In the genomic region with DNA sequence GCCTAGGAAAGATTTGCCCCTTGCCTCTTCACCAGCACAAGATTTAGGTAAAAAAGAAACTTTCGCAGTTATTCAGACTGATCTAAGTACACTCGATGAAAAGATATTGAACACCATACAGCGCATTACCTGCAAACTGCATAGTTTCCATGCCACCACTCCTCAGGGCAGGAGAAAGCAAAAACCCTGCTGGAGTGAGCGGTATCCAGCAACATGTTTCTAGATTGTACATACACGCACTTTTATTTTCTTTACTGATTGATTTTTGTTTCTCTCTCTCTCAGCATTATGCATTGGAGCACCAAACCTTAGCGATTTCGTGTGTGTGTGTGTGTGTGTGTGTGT, we compare ENCODE assay signal across 8 mouse cellular contexts. TPM values are rescaled to one million over a fixed set of nuclear protein-coding genes. Genes with fewer than 3 reads are reported as not detected.
DNase-seq lines count a peak whose midpoint lies in the region; ATAC-seq and TF ChIP-seq lines count a peak whose summit lies in the region.

No protein-coding gene starts in this region.

- H3K4me2 ChIP-seq in heart, embryonic 12.5 days, result peak overlapping the region; percentile 98

- no peak for TF ChIP-seq EP300 in MEL (IDR thresholded peaks at IDR 0.05; ENCODE audit: low read depth in 1 of 2, low read length in 2 of 2)

- no peaks in the 10 kb centered on the region for H3K27me3 ChIP-seq in heart, embryonic 12.5 days (replicated peaks)
- H3K27me3 ChIP-seq in MEL (ENCODE audit: control insufficient read depth in 1 of 2, insufficient read depth in 2 of 2, low read length in 2 of 2), result no peaks in the 10 kb centered on the region
- H3K27me3 ChIP-seq in hindbrain, embryonic 10.5 days (ENCODE audit: insufficient read depth, poor library complexity, severe bottlenecking), result peaks cover 10% of the 10 kb centered on the region

- H3K4me1 ChIP-seq in heart, embryonic 12.5 days (replicated peaks), result peaks cover 34% of the 10 kb centered on the region
- peaks cover 0 to 4% of the 10 kb centered on the region in 2 experiments; a peak in 2 of 4 replicates for H3K4me1 ChIP-seq in MEL (ENCODE audit: control insufficient read depth in 1 of 2, insufficient read depth in 2 of 2, low read length in 2 of 2)
- peaks cover 39% of the 10 kb centered on the region for H3K4me1 ChIP-seq in hindbrain, embryonic 10.5 days (replicated peaks)

- no peaks in the 10 kb centered on the region for H3K9me3 ChIP-seq in heart, embryonic 12.5 days (replicated peaks)
- H3K9me3 ChIP-seq in MEL (replicated peaks; ENCODE audit: insufficient read depth, low read length), result no peaks in the 10 kb centered on the region
- H3K9me3 ChIP-seq in hindbrain, embryonic 10.5 days, result no peaks in the 10 kb centered on the region

- TF ChIP-seq POLR2A in MEL (IDR thresholded peaks at IDR 0.05; ENCODE audit: control insufficient read depth in 1 of 2, insufficient read depth in 1 of 2, low read depth in 1 of 2, low read length in 2 of 2, poor library complexity in 1 of 2), result no peak

- ATAC-seq in heart, embryonic 12.5 days (ENCODE audit: insufficient number of reproducible peaks, low FRiP score), result peak; percentile 43
- peak; percentile 64 for ATAC-seq in megakaryocyte-erythroid progenitor cell, adult 5-6 weeks (replicated peaks; ENCODE audit: low FRiP score, low TSS enrichment, poor library complexity, severe bottlenecking)

- 42% methylated on average over 7 of the region's 7 CpGs for WGBS in heart, embryonic 12.5 days
- 51% methylated on average over 7 of the region's 7 CpGs for WGBS in hindbrain, embryonic 10.5 days

- peaks cover 11% of the 10 kb centered on the region for H3K79me2 ChIP-seq in MEL (ENCODE audit: control insufficient read depth, insufficient read depth, low read length, poor library complexity)

- no peak for DNase-seq in heart, postnatal 14 days
- DNase-seq in MEL (ENCODE audit: low read depth, low spot score), result no peak
- DNase-seq in hindbrain, embryonic 10.5 days (ENCODE audit: low spot score), result no peak
- no peak for DNase-seq in thymus, postnatal 10 days (ENCODE audit: low spot score in 2 of 2)
- no peak for DNase-seq in adrenal gland, adult 18-20 months (ENCODE audit: low spot score in 2 of 2)
- DNase-seq in frontal cortex, adult 2 months (ENCODE audit: extremely low spot score in 1 of 2, low spot score in 1 of 2), result no peak

- peak overlapping the region; percentile 96 for H3K4me3 ChIP-seq in heart, embryonic 12.5 days
- peak overlapping the region; percentile 80 to 97 for H3K4me3 ChIP-seq in MEL (ENCODE audit: control insufficient read depth in 1 of 2, insufficient read depth in 1 of 2, low read depth in 2 of 2, low read length in 2 of 2)
- H3K4me3 ChIP-seq in hindbrain, embryonic 10.5 days, result peak overlapping the region; percentile 82

- no peak for TF ChIP-seq CTCF in MEL (IDR thresholded peaks at IDR 0.05 in 2 of 3, conservative IDR thresholded peaks at IDR 0.05 in 1 of 3; ENCODE audit: control insufficient read depth in 1 of 3, insufficient read depth in 1 of 3, low read depth in 2 of 3, low read length in 3 of 3, poor library complexity in 1 of 3, severe bottlenecking in 1 of 3)

- intact Hi-C loops in heart, postnatal 14 days (cut with DNase I), result no loop called here

- H3K27ac ChIP-seq in heart, embryonic 12.5 days (ENCODE audit: poor library complexity, severe bottlenecking), result no peak overlapping the region
- no peak overlapping the region for H3K27ac ChIP-seq in MEL (ENCODE audit: control insufficient read depth, low read depth, low read length)
- H3K27ac ChIP-seq in hindbrain, embryonic 10.5 days, result peak overlapping the region; percentile 98; the same call in 1 of the 2 replicates

- no peak for TF ChIP-seq RAD21 in MEL (IDR thresholded peaks at IDR 0.05; ENCODE audit: low read depth, low read length)

- H3K36me3 ChIP-seq in heart, embryonic 12.5 days, result peaks cover 7% of the 10 kb centered on the region
- H3K36me3 ChIP-seq in MEL (ENCODE audit: control insufficient read depth in 1 of 2, insufficient read depth in 2 of 2, low read length in 2 of 2), result peaks cover 0 to 5% of the 10 kb centered on the region in 2 experiments; a peak in 1 of 4 replicates
- H3K36me3 ChIP-seq in hindbrain, embryonic 10.5 days, result peaks cover 10% of the 10 kb centered on the region; the same call in 1 of the 2 replicates

- no peak overlapping the region for H3K9ac ChIP-seq in heart, embryonic 12.5 days
- H3K9ac ChIP-seq in MEL (ENCODE audit: control insufficient read depth, low read depth, low read length, poor library complexity, severe bottlenecking), result peak overlapping the region; percentile 10; the same call in 1 of the 2 replicates

TF ChIP-seq in MEL, 35 proteins besides CTCF, POLR2A, EP300 and RAD21:
- no peak for TF ChIP-seq ETS1 (IDR thresholded peaks at IDR 0.05; ENCODE audit: low read depth, low read length)
- 0 out of 2 replicates have a peak, but pooled peaks have one; percentile 3 for TF ChIP-seq SIN3A (IDR thresholded peaks at IDR 0.05; ENCODE audit: low read length)
- no peak for TF ChIP-seq USF1 (IDR thresholded peaks at IDR 0.05; ENCODE audit: low read depth, low read length)

RNA-seq across cellular contexts. Expression of a gene that starts 0.3 kb away (rescaled TPM):
- polyA plus RNA-seq in heart, embryonic 12.5 days (2016; fragmentation: Nextera tagmentation; extraction: Ambion mirVana), result 28.0 and 28.7 TPM in 2 replicates
- 10 to 100 TPM; 29.8 to 34.2 TPM for total RNA-seq in heart, postnatal 14 days (2021)
- 26.8 and 27.7 TPM in 2 replicates for total RNA-seq in MEL (2012; rRNA removed)
- 10 to 100 TPM in 1 of 2 experiments, not detected in 1; 42.3 TPM for polyA plus RNA-seq in MEL (2012; ENCODE audit: insufficient read depth in 1 of 2, insufficient read length in 2 of 2, low read depth in 1 of 2, low replicate concordance in 2 of 2, missing spikeins in 1 of 2)
- polyA plus RNA-seq in hindbrain, embryonic 10.5 days (2016; fragmentation: Nextera tagmentation; extraction: Ambion mirVana), result 29.1 and 31.6 TPM in 2 replicates
- total RNA-seq in megakaryocyte-erythroid progenitor cell, adult 5-6 weeks (2014; fragmentation: Nextera tagmentation), result 25.1 and 27.4 TPM in 2 replicates
- 17.7 and 37.2 TPM in 2 replicates for total RNA-seq in megakaryocyte-erythroid progenitor cell, adult 5-6 weeks (2017)
- 10 to 100 TPM; 26.3 to 26.9 TPM for total RNA-seq in adrenal gland, adult 18-20 months (2021)
- polyA plus RNA-seq in frontal cortex, adult 2 months (2012; rRNA removed), result 76.9 and 82.6 TPM in 2 replicates
